Mouse (Mus musculus) megakaryocyte, embryonic 14.5 days (primary cell): ENCODE results near the gene Jakmip3.

Source experiments
- FLI1 ChIP-seq: IDR thresholded peaks from 2 replicates; pipeline ENCODE4 v1.6.1; 2012; ENCODE audit warnings: low read length, inconsistent platforms, mixed read lengths
- GATA1 ChIP-seq: IDR thresholded peaks from 3 replicates; pipeline ENCODE4 v1.6.1; 2012; ENCODE audit warnings: mixed read lengths, low read length, inconsistent platforms, borderline replicate concordance

GRCm38 (mm10) chr7:139096399-139096798 is 155.9 kb downstream of the Jakmip3 start:
- no peak for TF ChIP-seq GATA1
- no peak for TF ChIP-seq FLI1
